Mouse (Mus musculus): Measurements from ENCODE around the gene Mpzl3. TPM values are rescaled to one million over a fixed set of nuclear protein-coding genes. Genes with fewer than 3 reads are reported as not detected.

Gene Mpzl3
- polyA plus RNA-seq, 1 experiment from 2014 or later, result 2.4 TPM

GRCm38 (mm10) chr9:45049731-45050130, 5.3 kb upstream of the Mpzl3 start:
- WGBS, result 83% methylated on average over 1 of the region's 1 CpGs
- ATAC-seq (ENCODE audit: low FRiP score), result no peak
- H3K27me3 ChIP-seq, result peaks cover 29% of the 10 kb centered on the region
- H3K4me3 ChIP-seq (replicated peaks), result no peak overlapping the region
- no peak overlapping the region for H3K9ac ChIP-seq
- peaks cover 4% of the 10 kb centered on the region for H3K4me1 ChIP-seq
- H3K36me3 ChIP-seq (replicated peaks), result no peaks in the 10 kb centered on the region
- no peak overlapping the region for H3K27ac ChIP-seq
- H3K9me3 ChIP-seq, result no peaks in the 10 kb centered on the region
- H3K4me2 ChIP-seq, result no peak overlapping the region

DNA sequence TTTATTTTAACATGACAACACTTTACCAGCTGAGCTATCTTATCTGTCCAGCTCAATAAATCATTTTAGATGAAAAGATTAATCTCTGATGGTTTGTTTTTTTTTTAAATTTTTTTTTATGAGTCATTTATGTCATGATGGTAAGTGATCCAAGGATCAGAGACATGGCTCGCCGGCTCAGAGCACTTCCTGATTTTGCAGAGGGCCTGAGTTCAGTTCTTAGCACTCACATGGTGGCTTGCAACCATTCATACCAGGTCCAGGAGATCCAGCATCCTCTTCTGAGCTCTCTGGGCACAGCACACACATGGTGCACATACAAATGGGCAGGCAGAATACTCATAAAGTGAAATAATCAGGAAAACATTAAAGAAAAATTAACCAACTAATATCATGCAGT, 4.7 kb upstream of the Mpzl3 start:
- no peak for ATAC-seq (ENCODE audit: low FRiP score)
- H3K36me3 ChIP-seq (replicated peaks), result no peaks in the 10 kb centered on the region
- H3K27me3 ChIP-seq, result peaks cover 29% of the 10 kb centered on the region
- 85% methylated on average over 2 of the region's 2 CpGs for WGBS
- no peak overlapping the region for H3K27ac ChIP-seq
- H3K9ac ChIP-seq, result no peak overlapping the region
- no peaks in the 10 kb centered on the region for H3K9me3 ChIP-seq
- no peak overlapping the region for H3K4me3 ChIP-seq (replicated peaks)
- peaks cover 4% of the 10 kb centered on the region for H3K4me1 ChIP-seq
- H3K4me2 ChIP-seq, result no peak overlapping the region

GRCm38 (mm10) chr9:45058304-45058940, 3.4 kb downstream of the Mpzl3 start:
- no peaks in the 10 kb centered on the region for H3K36me3 ChIP-seq (replicated peaks)
- H3K4me1 ChIP-seq, result peaks cover 4% of the 10 kb centered on the region
- H3K4me2 ChIP-seq, result no peak overlapping the region
- no peak overlapping the region for H3K4me3 ChIP-seq (replicated peaks)
- no peak for ATAC-seq (ENCODE audit: low FRiP score)
- H3K9ac ChIP-seq, result no peak overlapping the region
- no peak overlapping the region for H3K27ac ChIP-seq
- 51% methylated on average over 5 of the region's 5 CpGs for WGBS
- H3K9me3 ChIP-seq, result no peaks in the 10 kb centered on the region
- H3K27me3 ChIP-seq, result peaks cover 35% of the 10 kb centered on the region

DNA sequence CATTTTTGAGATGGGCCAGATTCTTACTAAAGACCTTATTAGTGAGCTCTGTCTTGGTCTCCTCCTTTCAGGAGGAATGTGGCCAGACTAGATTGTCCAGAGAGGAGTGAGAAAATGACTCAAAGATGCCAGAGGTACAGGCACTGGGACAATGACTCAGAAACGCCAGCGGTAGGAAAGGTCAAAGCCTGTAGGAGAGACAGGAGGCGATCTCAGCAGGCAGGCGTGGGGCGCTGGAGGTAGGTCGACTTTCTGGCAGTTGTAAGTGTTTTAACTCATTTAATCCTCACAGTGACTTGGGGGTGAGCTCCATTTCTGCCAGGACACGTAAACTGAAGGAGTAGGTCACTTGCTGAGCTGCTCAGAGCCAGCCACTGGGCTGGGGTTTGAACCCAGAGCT, 5.2 kb downstream of the Mpzl3 start:
- no peak for ATAC-seq (ENCODE audit: low FRiP score)
- Histone ChIP-seq H3K9me3 (no peaks in the 10 kb centered on the region), H3K4me3 (replicated peaks) (no peak overlapping the region), H3K9ac (no peak overlapping the region), H3K4me1 (no peaks in the 10 kb centered on the region), H3K27me3 (peaks cover 37% of the 10 kb centered on the region), H3K4me2 (no peak overlapping the region), H3K36me3 (replicated peaks) (no peaks in the 10 kb centered on the region), H3K27ac (no peak overlapping the region)
- WGBS, result 39% methylated on average over 7 of the region's 7 CpGs

GRCm38 (mm10) chr9:45062677-45063076, 7.7 kb downstream of the Mpzl3 start:
- Histone ChIP-seq H3K4me2 (no peak overlapping the region), H3K4me3 (replicated peaks) (no peak overlapping the region), H3K9ac (no peak overlapping the region), H3K36me3 (replicated peaks) (no peaks in the 10 kb centered on the region), H3K9me3 (no peaks in the 10 kb centered on the region), H3K27ac (no peak overlapping the region), H3K4me1 (no peaks in the 10 kb centered on the region), H3K27me3 (peaks cover 25% of the 10 kb centered on the region)
- ATAC-seq (ENCODE audit: low FRiP score), result no peak
- 80% methylated on average over 3 of the region's 3 CpGs for WGBS

GRCm38 (mm10) chr9:45064421-45064820, 9.4 kb downstream of the Mpzl3 start:
- Histone ChIP-seq H3K4me3 (replicated peaks) (no peak overlapping the region), H3K36me3 (replicated peaks) (no peaks in the 10 kb centered on the region), H3K4me2 (no peak overlapping the region), H3K9me3 (no peaks in the 10 kb centered on the region), H3K27me3 (peaks cover 13% of the 10 kb centered on the region), H3K27ac (no peak overlapping the region), H3K4me1 (no peaks in the 10 kb centered on the region), H3K9ac (no peak overlapping the region)
- 88% methylated on average over 6 of the region's 6 CpGs for WGBS
- no peak for ATAC-seq (ENCODE audit: low FRiP score)

DNA sequence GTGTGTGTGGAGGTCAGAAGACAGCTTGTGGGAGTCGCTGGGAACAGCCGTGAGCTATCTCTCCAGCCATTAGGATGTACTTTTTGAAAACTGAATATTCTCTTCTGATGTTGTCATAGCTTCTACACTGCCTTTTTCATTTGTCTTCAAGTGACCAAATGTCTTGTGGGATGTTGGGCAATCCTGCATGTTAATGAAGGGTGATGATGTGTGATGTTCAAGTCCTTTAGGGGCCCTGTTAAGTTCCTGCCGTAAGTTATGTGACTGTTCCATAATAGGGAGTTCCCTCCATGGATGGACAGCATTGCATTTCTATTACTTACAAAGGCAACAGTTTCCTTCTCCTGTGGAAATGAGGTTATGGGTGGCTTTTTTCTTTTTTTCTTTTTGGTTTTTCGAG, 11.7 kb downstream of the Mpzl3 start:
- 93% methylated on average over 4 of the region's 4 CpGs for WGBS
- Histone ChIP-seq H3K36me3 (replicated peaks) (no peaks in the 10 kb centered on the region), H3K4me3 (replicated peaks) (no peak overlapping the region), H3K4me1 (no peaks in the 10 kb centered on the region), H3K27me3 (0 out of 2 replicates have a peak, but pooled peaks cover 2% of the 10 kb centered on the region), H3K9me3 (no peaks in the 10 kb centered on the region), H3K9ac (no peak overlapping the region), H3K27ac (no peak overlapping the region), H3K4me2 (no peak overlapping the region)
- ATAC-seq (ENCODE audit: low FRiP score), result no peak

DNA sequence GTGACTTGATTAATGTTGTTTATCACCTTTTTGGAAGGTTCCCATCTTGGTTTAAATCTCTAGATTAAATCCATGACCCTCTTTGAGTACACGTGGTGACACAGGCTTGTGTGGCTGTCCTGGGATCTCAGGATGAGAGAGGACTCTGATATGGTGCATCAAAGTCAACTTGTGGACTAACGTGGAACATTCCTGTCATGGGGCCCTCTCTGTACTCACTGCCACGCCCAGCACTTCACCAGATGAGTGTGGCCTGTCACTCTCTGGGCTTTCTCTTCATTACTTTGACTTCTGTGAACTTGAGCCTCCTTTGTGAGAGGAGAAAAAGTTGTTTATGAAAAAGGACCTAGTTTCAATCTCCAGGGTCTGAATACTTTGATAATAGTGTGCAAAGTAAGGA, 16.8 kb downstream of the Mpzl3 start:
- Histone ChIP-seq H3K9ac (no peak overlapping the region), H3K27ac (no peak overlapping the region), H3K9me3 (no peaks in the 10 kb centered on the region), H3K36me3 (replicated peaks) (no peaks in the 10 kb centered on the region), H3K4me3 (replicated peaks) (no peak overlapping the region), H3K4me2 (no peak overlapping the region), H3K27me3 (no peaks in the 10 kb centered on the region), H3K4me1 (no peaks in the 10 kb centered on the region)
- WGBS, result 66% methylated on average over 3 of the region's 3 CpGs
- no peak for ATAC-seq (ENCODE audit: low FRiP score)

DNA sequence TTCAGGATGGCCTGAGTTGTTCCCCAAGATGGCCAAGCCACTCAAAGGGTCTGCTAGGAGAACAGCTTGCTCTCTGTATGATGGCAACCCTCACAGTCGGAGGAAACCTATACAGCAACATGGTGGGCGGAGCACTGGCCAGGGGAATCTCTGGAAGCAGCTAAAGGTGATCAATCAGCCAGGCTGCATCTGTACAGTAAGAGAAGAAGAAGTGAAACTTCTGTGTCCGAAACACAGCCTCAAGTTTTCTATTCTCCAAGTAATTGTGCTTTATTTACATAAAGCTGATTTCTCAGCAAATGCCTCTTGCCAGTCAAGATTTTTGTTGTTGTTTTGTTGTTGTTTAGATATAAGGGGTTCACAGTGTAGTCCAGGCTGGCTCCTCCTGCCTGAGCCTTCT, 22.9 kb downstream of the Mpzl3 start:
- Histone ChIP-seq H3K27ac (no peak overlapping the region), H3K4me3 (replicated peaks) (no peak overlapping the region), H3K27me3 (peaks cover 12% of the 10 kb centered on the region; the same call in 1 of the 2 replicates), H3K9ac (no peak overlapping the region), H3K4me1 (no peaks in the 10 kb centered on the region), H3K9me3 (no peaks in the 10 kb centered on the region), H3K36me3 (replicated peaks) (no peaks in the 10 kb centered on the region), H3K4me2 (no peak overlapping the region)
- 73% methylated on average over 3 of the region's 3 CpGs for WGBS
- ATAC-seq (ENCODE audit: low FRiP score), result no peak

- Histone ChIP-seq H3K27me3 (peaks cover 12% of the 10 kb centered on the region; the same call in 1 of the 2 replicates), H3K27ac (no peak within 1 kb of the TSS), H3K9me3 (no peaks in the 10 kb centered on the region), H3K4me1 (no peaks in the 10 kb centered on the region), H3K4me2 (no peak within 1 kb of the TSS), H3K36me3 (replicated peaks) (no peaks in the 10 kb centered on the region), H3K9ac (no peak within 1 kb of the TSS), H3K4me3 (replicated peaks) (no peak within 1 kb of the TSS)
- ATAC-seq (ENCODE audit: low FRiP score), result no peak
- 79% methylated on average over 5 of the region's 5 CpGs for whole genome bisulfite sequencing
These were observed 24.0 kb downstream of the Mpzl3 start, which contains the start of gene Jaml for GRCm38 (mm10) chr9:45079011-45079410. Gene Jaml, plus strand, starts transcription at chr9:45079183.

- Histone ChIP-seq H3K27me3 (peaks cover 23% of the 10 kb centered on the region; the same call in 1 of the 2 replicates), H3K9me3 (no peaks in the 10 kb centered on the region), H3K36me3 (replicated peaks) (no peaks in the 10 kb centered on the region), H3K4me2 (no peak overlapping the region), H3K9ac (no peak overlapping the region), H3K4me3 (replicated peaks) (no peak overlapping the region), H3K27ac (no peak overlapping the region), H3K4me1 (no peaks in the 10 kb centered on the region)
- no peak for ATAC-seq (ENCODE audit: low FRiP score)
- 87% methylated on average over 3 of the region's 3 CpGs for WGBS
These were observed 28.1 kb downstream of the Mpzl3 start for GRCm38 (mm10) chr9:45083132-45083531.

- 73% methylated on average over 5 of the region's 5 CpGs for WGBS
- H3K9me3 ChIP-seq, result no peaks in the 10 kb centered on the region
- no peaks in the 10 kb centered on the region for H3K36me3 ChIP-seq (replicated peaks)
- H3K9ac ChIP-seq, result no peak overlapping the region
- H3K4me2 ChIP-seq, result no peak overlapping the region
- H3K27me3 ChIP-seq, result peaks cover 18% of the 10 kb centered on the region; the same call in 1 of the 2 replicates
- H3K4me1 ChIP-seq, result no peaks in the 10 kb centered on the region
- no peak for ATAC-seq (ENCODE audit: low FRiP score)
- no peak overlapping the region for H3K27ac ChIP-seq
- H3K4me3 ChIP-seq (replicated peaks), result no peak overlapping the region
These were observed 29.6 kb downstream of the Mpzl3 start for GRCm38 (mm10) chr9:45084556-45084955.
